Mouse (Mus musculus): ENCODE results near the gene Zdhhc24. TPM values are rescaled to one million over a fixed set of nuclear protein-coding genes. Genes with fewer than 3 reads are reported as not detected.

The Zdhhc24 gene
- polyA plus RNA-seq, 1 experiment from 2014 or later, result 7.9 TPM

- TF ChIP-seq CTCF (IDR thresholded peaks at IDR 0.05; ENCODE audit: low read depth), result peak; percentile 12; the same call in 1 of the 2 replicates
- H3K9me3 ChIP-seq (ENCODE audit: low read depth, low read length), result no peaks in the 10 kb centered on the region
- peak within 1 kb of the TSS; percentile 81 for H3K9ac ChIP-seq
- no peak within 1 kb of the TSS; the same call in 1 of the 2 replicates for H3K27ac ChIP-seq (ENCODE audit: low read depth)
- under 1% methylated on average over 25 of the region's 25 CpGs for WGBS
- peaks cover 20% of the 10 kb centered on the region; the same call in 1 of the 2 replicates for H3K27me3 ChIP-seq (ENCODE audit: insufficient read depth, low read length)
- H3K36me3 ChIP-seq (ENCODE audit: insufficient read depth), result 0 out of 2 replicates have a peak, but pooled peaks cover 2% of the 10 kb centered on the region
- peak within 1 kb of the TSS; percentile 90 for H3K4me2 ChIP-seq
- H3K4me1 ChIP-seq (ENCODE audit: insufficient read depth), result no peaks in the 10 kb centered on the region
- ATAC-seq (ENCODE audit: insufficient read depth), result peak; percentile 99
- peak; percentile 99 for DNase-seq
- H3K4me3 ChIP-seq (ENCODE audit: low read depth, low read length), result peak within 1 kb of the TSS; percentile 64
These were observed 39.3 kb upstream of the Zdhhc24 start, which contains the start of the genes Ccs and Ccdc87 for GRCm38 (mm10) chr19:4839149-4839548. Gene Ccs, minus strand, starts transcription at chr19:4839332. Gene Ccdc87, plus strand, starts transcription at chr19:4839366.

- Histone ChIP-seq H3K27me3 (ENCODE audit: insufficient read depth, low read length) (peaks cover 20% of the 10 kb centered on the region; the same call in 1 of the 2 replicates), H3K36me3 (ENCODE audit: insufficient read depth) (0 out of 2 replicates have a peak, but pooled peaks cover 2% of the 10 kb centered on the region), H3K27ac (ENCODE audit: low read depth) (no peak overlapping the region), H3K4me3 (ENCODE audit: low read depth, low read length) (no peak overlapping the region), H3K9me3 (ENCODE audit: low read depth, low read length) (no peaks in the 10 kb centered on the region), H3K4me1 (ENCODE audit: insufficient read depth) (no peaks in the 10 kb centered on the region), H3K9ac (no peak overlapping the region), H3K4me2 (no peak overlapping the region)
- ATAC-seq (ENCODE audit: insufficient read depth) (no peak), DNase-seq (no peak)
- no peak for TF ChIP-seq CTCF (IDR thresholded peaks at IDR 0.05; ENCODE audit: low read depth)
- 74% methylated on average over 9 of the region's 9 CpGs for WGBS
These were observed 37.6 kb upstream of the Zdhhc24 start for GRCm38 (mm10) chr19:4840848-4841247.

GRCm38 (mm10) chr19:4842611-4843010, 35.9 kb upstream of the Zdhhc24 start:
- no peak for TF ChIP-seq CTCF (IDR thresholded peaks at IDR 0.05; ENCODE audit: low read depth)
- Histone ChIP-seq H3K27ac (ENCODE audit: low read depth) (no peak overlapping the region), H3K9me3 (ENCODE audit: low read depth, low read length) (no peaks in the 10 kb centered on the region), H3K4me1 (ENCODE audit: insufficient read depth) (no peaks in the 10 kb centered on the region), H3K27me3 (ENCODE audit: insufficient read depth, low read length) (peaks cover 20% of the 10 kb centered on the region; the same call in 1 of the 2 replicates), H3K4me3 (ENCODE audit: low read depth, low read length) (no peak overlapping the region), H3K36me3 (ENCODE audit: insufficient read depth) (no peaks in the 10 kb centered on the region), H3K4me2 (no peak overlapping the region), H3K9ac (no peak overlapping the region)
- ATAC-seq (ENCODE audit: insufficient read depth) (no peak), DNase-seq (no peak)
- whole genome bisulfite sequencing, result 58% methylated on average over 2 of the region's 2 CpGs

GRCm38 (mm10) chr19:4845846-4846245, 32.6 kb upstream of the Zdhhc24 start:
- Histone ChIP-seq H3K9me3 (ENCODE audit: low read depth, low read length) (no peaks in the 10 kb centered on the region), H3K9ac (no peak overlapping the region), H3K27ac (ENCODE audit: low read depth) (no peak overlapping the region), H3K4me3 (ENCODE audit: low read depth, low read length) (no peak overlapping the region), H3K4me1 (ENCODE audit: insufficient read depth) (no peaks in the 10 kb centered on the region), H3K4me2 (no peak overlapping the region), H3K27me3 (ENCODE audit: insufficient read depth, low read length) (peaks cover 9% of the 10 kb centered on the region; the same call in 1 of the 2 replicates), H3K36me3 (ENCODE audit: insufficient read depth) (no peaks in the 10 kb centered on the region)
- no peak for DNase-seq
- 56% methylated on average over 2 of the region's 2 CpGs for WGBS
- ATAC-seq (ENCODE audit: insufficient read depth), result no peak
- no peak for TF ChIP-seq CTCF (IDR thresholded peaks at IDR 0.05; ENCODE audit: low read depth)

- H3K27ac ChIP-seq (ENCODE audit: low read depth), result no peak overlapping the region
- TF ChIP-seq CTCF (IDR thresholded peaks at IDR 0.05; ENCODE audit: low read depth), result peak; percentile 56
- DNase-seq (peak; percentile 42), ATAC-seq (ENCODE audit: insufficient read depth) (no peak)
- WGBS, result 23% methylated on average over 7 of the region's 7 CpGs
- H3K9me3 ChIP-seq (ENCODE audit: low read depth, low read length), result no peaks in the 10 kb centered on the region
- no peaks in the 10 kb centered on the region for H3K27me3 ChIP-seq (ENCODE audit: insufficient read depth, low read length)
- H3K4me1 ChIP-seq (ENCODE audit: insufficient read depth), result no peaks in the 10 kb centered on the region
- H3K4me3 ChIP-seq (ENCODE audit: low read depth, low read length), result no peak overlapping the region
- H3K4me2 ChIP-seq, result no peak overlapping the region
- no peak overlapping the region for H3K9ac ChIP-seq
- no peaks in the 10 kb centered on the region for H3K36me3 ChIP-seq (ENCODE audit: insufficient read depth)
These were observed 31.0 kb upstream of the Zdhhc24 start for GRCm38 (mm10) chr19:4847490-4847889.

GRCm38 (mm10) chr19:4849800-4850199, 28.7 kb upstream of the Zdhhc24 start:
- 54% methylated on average over 4 of the region's 4 CpGs for WGBS
- Histone ChIP-seq H3K9me3 (ENCODE audit: low read depth, low read length) (no peaks in the 10 kb centered on the region), H3K9ac (no peak overlapping the region), H3K4me3 (ENCODE audit: low read depth, low read length) (no peak overlapping the region), H3K36me3 (ENCODE audit: insufficient read depth) (no peaks in the 10 kb centered on the region), H3K4me2 (no peak overlapping the region), H3K27ac (ENCODE audit: low read depth) (no peak overlapping the region), H3K4me1 (ENCODE audit: insufficient read depth) (no peaks in the 10 kb centered on the region; the same call in 1 of the 2 replicates), H3K27me3 (ENCODE audit: insufficient read depth, low read length) (no peaks in the 10 kb centered on the region)
- ATAC-seq (ENCODE audit: insufficient read depth) (no peak), DNase-seq (no peak)
- no peak for TF ChIP-seq CTCF (IDR thresholded peaks at IDR 0.05; ENCODE audit: low read depth)

- Histone ChIP-seq H3K27ac (ENCODE audit: low read depth) (no peak overlapping the region), H3K9me3 (ENCODE audit: low read depth, low read length) (no peaks in the 10 kb centered on the region), H3K4me3 (ENCODE audit: low read depth, low read length) (no peak overlapping the region), H3K4me1 (ENCODE audit: insufficient read depth) (no peaks in the 10 kb centered on the region; the same call in 1 of the 2 replicates), H3K27me3 (ENCODE audit: insufficient read depth, low read length) (peaks cover 2% of the 10 kb centered on the region; the same call in 1 of the 2 replicates), H3K9ac (no peak overlapping the region), H3K36me3 (ENCODE audit: insufficient read depth) (no peaks in the 10 kb centered on the region), H3K4me2 (no peak overlapping the region)
- ATAC-seq (ENCODE audit: insufficient read depth) (no peak), DNase-seq (no peak)
- 37% methylated on average over 5 of the region's 5 CpGs for WGBS
- TF ChIP-seq CTCF (IDR thresholded peaks at IDR 0.05; ENCODE audit: low read depth), result no peak
These were observed 28.2 kb upstream of the Zdhhc24 start for GRCm38 (mm10) chr19:4850281-4850680.
